Mouse (Mus musculus) left cerebral cortex, adult 9 months (tissue): ENCODE data around the gene Bdh1.
A peak's percentile ranks its signal among the peaks of the same experiment; 100 is the strongest.
"Not testable (repeated sequence)": the region's sequence is repeated elsewhere in the genome, so short reads cannot be mapped to it uniquely, and the experiment has no call there.

ENCODE experiments used
- DNase-seq, 2 experiments: peaks; one replicate each; pipeline ENCODE4 v3.0.0; 2022; ENCODE audit warnings: low spot score in 2 of 2

Bdh1 gene

DNA sequence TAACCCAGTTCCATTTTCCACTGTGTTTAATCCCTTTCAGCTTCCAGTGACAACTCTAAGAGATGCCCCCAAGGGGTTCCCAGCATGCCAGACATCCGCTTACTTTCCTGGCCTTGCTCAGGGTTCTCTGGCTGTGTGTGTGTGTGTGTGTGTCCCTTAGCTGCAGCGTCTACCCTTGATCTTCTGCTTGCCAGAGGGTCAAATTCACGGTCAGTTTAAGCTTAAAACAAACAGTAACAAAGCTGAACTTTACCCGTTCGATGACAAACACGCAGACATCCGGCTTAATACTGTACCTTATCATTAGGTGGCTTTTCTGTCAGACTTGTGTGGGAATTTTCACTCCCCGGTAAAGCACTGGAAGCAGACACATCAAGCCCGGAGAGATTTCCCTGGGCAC, at the start of gene Bdh1:
Bdh1 (plus strand) TSS at position 281 of the 400 bp plus-strand sequence.
- DNase-seq, result no peak

GRCm38 (mm10) chr16:31372316-31372715, 49.8 kb upstream of the Bdh1 start:
- not testable (repeated sequence) for DNase-seq

DNA sequence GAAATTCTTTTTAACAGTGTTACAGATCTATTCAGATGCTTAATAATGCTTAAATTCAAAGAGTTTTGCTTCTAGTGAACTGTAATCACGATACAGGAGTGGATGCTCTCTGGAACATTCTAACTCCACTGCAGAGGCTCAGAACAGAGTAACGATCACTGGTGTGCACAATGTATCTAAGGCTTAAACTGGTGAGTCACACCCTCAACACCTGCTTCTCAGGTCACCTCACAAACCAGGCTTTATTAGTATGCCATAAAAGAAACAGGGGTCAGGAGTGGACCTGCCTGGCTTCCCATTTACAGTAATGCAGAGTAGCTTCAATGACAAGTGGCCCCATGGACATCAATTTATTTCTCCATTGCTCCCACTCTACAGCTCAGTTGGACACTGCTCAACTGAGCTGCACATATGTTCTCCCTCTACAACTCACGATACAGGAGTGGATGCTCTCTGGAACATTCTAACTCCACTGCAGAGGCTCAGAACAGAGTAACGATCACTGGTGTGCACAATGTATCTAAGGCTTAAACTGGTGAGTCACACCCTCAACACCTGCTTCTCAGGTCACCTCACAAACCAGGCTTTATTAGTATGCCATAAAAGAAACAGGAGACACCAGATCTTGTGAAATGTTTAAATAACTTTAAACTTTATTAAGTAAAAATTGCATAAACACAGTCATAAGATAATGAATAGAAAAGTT, 46.0 kb upstream of the Bdh1 start:
- DNase-seq, result not testable (repeated sequence)

- DNase-seq, result not testable (repeated sequence)
Observed at GRCm38 (mm10) chr16:31388269-31388668, 33.8 kb upstream of the Bdh1 start.

GRCm38 (mm10) chr16:31399231-31399630, 22.8 kb upstream of the Bdh1 start:
- DNase-seq, result no peak

DNA sequence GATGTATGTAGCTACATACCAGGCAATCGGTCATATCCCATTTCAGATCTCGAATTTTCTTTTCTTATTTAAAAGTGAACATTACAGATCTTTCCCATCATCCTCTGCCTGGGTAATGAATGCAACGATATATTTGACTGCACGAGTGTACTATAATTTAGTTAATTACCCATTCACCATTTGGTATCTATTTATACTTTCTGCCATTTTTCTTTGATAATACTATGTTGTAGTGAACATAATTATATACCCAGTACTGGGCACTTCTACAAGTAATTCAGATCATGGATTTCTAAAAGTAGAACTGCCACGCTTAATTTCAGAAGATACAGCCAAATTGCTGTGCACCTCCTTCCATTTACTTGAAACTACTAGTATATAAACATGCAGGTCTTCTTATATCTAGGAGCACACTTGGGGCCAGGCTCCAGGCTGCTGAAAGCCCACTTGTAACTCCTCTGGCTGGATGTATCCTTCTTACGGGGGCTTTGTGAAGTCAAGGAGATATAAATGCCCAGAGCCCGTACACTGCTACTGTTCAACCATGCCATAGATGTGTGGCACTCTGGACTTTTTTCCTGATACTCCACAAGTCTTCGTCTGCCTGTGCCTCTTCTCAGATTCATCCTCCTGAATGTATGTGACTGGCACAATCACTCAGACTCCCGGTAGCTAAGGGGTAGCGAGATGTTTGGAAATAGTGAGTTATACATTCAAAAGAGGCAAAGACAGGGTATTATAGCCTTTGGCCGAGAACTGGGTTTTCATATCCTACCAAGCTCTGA, 21.0 kb upstream of the Bdh1 start:
- no peak for DNase-seq

GRCm38 (mm10) chr16:31402096-31402495, 20.0 kb upstream of the Bdh1 start:
- DNase-seq, result no peak

DNA sequence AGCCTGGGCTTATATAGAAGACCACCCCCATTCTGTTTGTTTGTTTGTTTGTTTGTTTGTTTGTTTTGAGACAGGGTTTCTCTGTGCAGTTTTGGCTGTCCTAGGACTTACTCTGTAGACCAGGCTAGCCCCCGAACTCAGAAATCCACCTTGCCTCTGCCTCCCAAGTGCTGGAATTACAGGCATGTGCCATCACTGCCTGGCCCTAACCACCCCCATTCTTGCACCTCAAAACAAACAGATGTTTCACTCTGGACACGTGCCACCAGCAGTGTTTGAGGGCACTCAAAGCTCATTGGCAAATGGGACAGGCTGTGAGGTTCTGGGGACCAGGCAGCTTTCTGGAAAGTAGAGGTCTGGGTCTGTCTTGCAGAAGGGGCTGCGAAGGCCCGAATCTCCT, 18.1 kb upstream of the Bdh1 start:
- DNase-seq, result no peak

DNA sequence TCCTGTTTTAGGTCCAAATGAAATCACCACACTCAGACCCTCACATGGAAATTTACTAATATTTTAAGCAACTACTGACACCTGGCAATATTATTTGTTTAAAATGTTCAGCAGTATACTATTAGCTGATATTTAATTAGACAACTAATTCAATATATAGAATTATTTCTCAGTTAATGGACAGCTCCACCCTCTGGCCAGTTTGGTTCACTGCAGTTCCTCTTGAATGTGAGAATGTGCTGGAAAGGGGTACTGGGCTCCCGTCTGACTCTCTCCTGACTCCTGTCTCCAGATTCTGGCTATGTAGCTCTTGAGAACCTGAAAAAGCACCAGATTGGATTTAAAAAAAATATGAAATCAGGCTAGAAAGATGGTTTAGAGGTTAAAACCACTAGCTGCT, 17.0 kb upstream of the Bdh1 start:
- DNase-seq, result peak in 1 of 2 experiments; percentile 11

GRCm38 (mm10) chr16:31407872-31408271, 14.2 kb upstream of the Bdh1 start:
- DNase-seq, result no peak

DNA sequence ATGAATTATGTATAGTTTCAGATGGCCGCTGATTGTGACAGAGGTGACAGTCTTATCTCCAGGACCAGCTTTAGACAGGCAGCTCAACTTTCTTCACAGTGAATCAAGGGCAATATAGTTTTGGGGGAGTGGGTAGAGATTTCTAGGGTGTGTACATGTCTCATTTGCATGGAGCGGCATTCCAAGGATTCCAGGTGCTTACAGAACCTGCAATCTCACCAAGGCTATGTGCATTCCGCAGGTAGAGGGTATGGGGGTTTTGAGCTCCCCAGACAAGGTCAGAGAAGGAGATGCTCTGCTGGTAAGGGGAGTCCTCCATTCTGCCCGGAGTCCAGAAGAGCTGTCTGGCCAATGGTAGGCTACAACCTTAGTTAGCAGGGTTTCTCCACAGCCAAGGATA, 11.1 kb upstream of the Bdh1 start:
- no peak for DNase-seq

DNA sequence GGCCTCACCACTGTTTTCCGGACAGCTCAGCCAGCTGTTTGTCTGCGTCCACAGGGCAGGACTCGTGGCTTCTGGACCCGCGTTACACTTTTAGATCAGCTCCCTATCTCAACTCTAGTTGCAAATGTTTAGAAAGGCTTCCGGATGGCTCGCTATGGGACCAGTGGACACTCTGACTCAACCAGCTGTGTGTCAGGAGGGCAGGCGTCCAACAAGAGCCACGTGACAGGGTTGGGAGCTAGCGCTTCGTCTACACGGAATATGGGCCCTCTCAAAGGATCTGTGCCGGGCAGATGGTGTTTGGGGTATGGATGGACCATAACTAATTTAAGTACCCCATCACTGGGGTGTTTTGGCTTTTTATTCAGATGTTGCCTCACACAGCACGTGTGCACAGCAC, 9.8 kb upstream of the Bdh1 start:
- no peak for DNase-seq

DNA sequence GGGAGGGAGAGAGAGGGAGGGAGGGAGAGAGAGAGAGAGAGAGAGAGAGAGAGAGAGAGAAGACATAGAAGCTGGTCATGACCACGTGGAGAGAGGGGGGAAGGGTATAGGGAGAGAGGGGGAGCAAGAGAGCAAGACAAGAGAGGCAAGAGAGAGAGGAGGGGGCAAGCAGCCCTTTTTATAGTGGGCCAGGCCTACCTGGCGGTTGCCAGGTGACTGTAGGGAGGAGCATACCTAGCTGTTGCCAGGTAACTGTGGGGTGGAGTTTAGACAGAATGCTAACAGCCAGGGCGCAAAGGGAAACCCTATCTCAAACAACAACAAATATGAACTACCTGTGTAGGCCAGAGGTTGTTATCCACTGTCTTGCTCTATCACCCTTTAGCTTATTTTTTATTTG, 8.3 kb upstream of the Bdh1 start:
- no peak for DNase-seq

- DNase-seq, result no peak
Observed at GRCm38 (mm10) chr16:31415885-31416450, 6.1 kb upstream of the Bdh1 start.

DNA sequence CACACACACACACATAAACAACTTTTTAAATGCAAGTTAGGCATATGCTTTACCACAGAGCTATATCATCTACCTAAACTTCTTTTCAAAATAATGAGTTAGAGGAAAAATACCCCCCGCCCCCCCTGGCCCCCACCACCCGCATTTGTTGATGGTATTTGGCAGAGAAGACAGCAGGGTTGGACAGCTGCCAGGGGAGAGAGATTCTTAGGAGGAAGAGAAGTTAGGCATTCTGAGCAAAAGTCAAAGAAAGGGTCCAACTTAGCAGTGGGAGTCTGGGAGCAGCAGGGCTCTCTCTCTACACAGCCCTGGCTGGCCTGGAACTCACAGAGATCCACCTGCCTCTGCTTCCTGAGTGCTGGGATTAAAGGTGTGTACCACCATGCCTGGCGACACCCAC, 3.4 kb upstream of the Bdh1 start:
- no peak for DNase-seq

GRCm38 (mm10) chr16:31419457-31419856, 2.6 kb upstream of the Bdh1 start:
- no peak for DNase-seq

GRCm38 (mm10) chr16:31422722-31423121, 642 bp downstream of the Bdh1 start:
- no peak for DNase-seq

DNA sequence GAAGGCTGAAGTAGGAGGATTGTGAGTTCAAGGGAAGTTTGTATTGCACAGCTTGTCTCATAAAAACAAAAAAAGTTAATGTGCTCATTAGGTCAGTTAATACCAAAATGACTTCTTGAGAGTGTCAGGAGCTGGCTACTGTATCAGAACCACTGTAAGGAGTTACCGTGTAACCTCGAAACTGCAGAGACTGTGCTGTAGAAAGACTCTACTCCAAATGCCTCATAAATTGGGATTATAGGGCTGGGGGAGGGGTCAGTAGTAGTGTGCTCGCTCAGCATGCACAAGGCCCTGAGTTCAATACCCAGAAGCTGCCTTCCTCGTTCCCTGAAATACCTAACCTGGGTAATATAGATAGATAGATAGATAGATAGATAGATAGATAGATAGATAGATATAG, 1.3 kb downstream of the Bdh1 start:
- DNase-seq, result no peak

GRCm38 (mm10) chr16:31424416-31425187, 2.5 kb downstream of the Bdh1 start:
- no peak for DNase-seq

DNA sequence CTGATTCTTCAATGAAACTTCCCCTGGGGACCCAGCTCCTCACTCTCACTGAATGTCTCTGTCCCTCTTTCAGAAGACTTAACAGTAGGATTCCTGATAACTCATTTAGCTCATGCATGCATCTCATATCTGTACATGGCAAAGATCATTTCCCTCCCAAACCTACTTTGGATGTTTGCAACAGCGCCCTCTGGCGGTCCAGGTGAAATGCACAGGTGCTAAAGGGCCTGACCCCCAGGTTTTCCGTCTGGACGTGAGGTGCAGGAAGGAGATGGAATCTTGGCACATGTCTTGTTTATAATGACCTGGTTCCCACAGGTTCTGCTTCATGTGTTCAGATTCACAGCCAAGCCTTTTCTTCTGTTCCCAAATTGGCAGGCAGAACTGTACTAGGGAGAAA, 3.4 kb downstream of the Bdh1 start:
- peak in 1 of 2 experiments; percentile 63 for DNase-seq

DNA sequence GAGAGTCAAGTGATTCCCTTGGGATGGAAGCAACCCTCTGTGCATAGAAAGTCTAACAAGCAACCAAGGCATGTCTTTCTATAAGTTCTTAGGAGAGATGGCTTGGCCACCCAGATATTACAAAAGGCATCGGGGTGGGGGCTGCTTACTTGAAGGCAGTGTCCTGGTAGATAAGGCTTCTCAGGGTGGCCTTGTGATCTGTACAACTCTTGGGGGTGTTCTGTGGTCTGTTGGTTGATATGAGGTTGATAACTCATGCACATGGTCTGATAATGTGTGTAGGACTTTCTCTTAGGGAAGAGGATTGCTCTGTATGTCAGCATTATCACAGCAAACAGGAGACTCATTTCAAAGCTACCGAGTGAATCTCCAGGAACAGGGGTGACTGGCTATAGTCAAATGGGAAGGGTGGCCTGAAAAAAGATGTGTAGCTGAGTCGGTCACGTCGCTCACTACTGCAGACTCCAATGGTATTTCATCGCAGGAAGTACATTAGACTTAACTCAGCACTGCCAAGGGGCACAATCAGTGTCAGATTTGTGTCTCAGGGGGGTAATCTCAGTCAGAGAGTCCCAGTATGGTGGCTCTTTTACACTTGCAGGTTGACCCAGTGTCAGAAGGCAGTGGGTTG, 4.5 kb downstream of the Bdh1 start:
- DNase-seq, result no peak

GRCm38 (mm10) chr16:31428335-31428674, 6.2 kb downstream of the Bdh1 start:
- no peak for DNase-seq
